Mouse (Mus musculus): ENCODE results near the gene Med13l. TPM values are rescaled to one million over a fixed set of nuclear protein-coding genes. Genes with fewer than 3 reads are reported as not detected.

Med13l gene
- total RNA-seq, 4 experiments from 2014 or later, result 24.6 to 32.4 (median 26.1) TPM

DNA sequence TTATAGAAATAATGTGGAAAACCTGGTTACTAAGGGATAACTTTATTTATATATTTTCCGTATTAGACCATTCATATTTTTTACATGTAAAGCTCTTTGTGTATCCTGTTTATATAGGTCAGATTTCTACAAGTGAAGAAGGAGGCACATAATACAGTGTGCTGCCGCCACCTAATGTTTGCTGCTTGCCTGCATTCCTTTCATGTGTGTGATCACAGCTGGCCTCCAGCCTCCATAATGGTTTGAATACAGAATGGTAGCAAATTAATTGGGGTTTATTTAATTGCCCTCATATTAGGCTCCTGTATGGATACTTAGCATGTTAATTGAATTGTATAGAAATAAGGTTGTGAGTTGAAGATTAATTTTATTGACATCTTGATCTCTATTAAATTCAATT lies 94.5 kb downstream of the Med13l start:
- DNase-seq (ENCODE audit: low spot score in 2 of 2), result no peak

DNA sequence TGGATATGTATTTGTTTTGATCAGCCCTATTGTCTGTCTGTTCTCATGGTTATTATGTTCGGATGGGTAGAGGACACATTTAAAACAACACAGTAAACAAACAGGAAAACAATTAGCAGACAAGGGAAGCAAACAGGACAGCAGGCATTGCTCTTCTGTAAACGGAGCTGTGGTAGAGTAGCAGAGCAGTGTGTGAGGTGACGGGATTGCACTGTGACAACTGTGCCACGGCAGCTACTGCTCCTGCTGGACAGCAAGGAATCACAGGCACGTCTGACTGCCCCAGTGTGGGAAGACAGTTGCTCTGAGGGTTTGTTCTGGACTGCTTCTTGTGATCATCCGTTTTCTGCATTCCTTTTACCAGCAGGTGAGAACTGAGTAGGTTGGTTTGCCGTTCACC lies 94.9 kb downstream of the Med13l start:
- no peak for DNase-seq (ENCODE audit: low spot score in 2 of 2)

DNA sequence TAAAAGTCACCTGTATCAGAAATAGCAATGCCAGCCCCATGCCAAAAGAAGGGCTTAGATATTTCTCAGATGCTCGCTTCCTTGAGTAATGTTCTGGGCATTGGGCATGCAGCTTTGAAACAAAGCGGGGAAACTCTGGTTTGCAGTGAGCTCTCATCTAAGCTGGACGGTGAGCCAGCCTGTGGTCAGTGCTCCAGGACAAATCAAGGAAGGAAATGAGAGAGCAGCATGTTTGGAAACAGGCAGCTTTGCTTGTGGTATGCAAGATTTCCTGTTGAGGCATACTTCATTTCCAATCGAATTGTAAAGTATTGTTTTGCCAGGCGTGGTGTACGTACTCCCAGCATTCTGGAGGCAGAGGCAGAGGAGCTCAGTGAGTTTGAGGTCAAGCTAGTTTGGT lies 95.5 kb downstream of the Med13l start:
- no peak for DNase-seq (ENCODE audit: low spot score in 2 of 2)

DNA sequence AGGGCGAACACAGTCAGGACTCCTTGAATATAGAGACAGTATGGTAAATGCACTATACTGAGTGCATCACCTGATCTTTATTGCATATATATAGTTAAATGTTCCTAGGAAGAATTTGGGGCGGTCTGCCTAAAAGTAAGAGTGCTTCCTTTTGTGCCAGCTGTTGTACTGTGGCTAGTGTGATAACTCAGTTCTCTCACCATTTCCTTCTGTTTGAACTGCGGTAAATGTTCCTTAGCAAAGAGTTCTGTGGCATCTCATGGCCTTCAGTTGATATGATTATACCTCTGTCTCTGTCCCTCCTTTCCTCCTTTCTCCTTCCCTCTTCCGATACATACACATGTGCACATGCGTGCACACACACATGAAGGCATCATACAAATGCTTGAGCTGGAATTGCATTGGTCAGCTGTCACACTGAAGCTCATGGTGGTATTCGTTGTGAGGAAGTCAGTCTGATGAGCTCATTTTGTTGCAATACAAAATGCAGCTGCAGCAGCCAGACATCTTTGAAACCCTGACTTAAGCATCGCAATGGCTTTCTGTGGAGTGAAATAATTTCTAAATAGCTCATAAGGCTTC lies 97.9 kb downstream of the Med13l start:
- DNase-seq (ENCODE audit: low spot score in 2 of 2), result no peak

DNA sequence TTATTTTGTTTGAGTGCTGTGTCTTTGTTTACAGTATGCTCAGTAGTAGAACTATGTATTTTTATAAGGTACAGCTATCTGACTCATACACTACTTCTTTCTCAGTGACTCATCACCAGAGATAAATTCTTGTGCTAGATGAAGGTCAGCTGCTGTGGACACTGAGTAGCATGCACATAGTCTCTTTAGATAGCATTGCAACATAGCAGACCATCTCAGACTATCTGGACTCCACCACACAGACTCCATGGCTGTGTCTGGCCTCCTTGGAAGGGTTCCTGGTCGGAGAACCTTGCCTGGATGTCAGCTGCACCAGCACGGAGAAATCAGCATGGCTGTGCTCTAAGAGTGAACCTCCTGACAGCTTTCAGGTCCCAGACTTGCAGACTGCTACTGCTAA lies 99.2 kb downstream of the Med13l start:
- peak in 1 of 2 experiments; percentile 22 for DNase-seq (ENCODE audit: low spot score in 2 of 2)

DNA sequence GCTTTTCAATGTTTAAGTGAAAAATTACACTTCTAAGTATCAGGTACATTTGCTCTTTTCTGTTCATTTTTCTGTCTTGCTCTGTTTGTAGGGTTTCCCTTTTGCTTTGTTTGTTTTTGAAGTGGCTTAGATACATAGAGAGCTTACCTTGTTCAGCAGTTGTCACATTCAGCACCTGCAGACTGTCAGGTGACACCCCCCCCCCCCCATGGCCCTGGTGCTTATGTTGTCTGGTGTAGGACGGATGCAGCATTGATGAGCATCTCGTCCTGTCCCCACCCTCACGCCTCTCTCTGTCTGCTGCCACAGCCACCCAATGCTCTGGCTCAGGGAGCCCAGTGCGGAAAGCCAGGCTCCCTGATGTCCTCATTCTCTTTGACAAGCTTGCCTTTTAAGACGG lies 101.3 kb downstream of the Med13l start:
- no peak for DNase-seq (ENCODE audit: low spot score in 2 of 2)

DNA sequence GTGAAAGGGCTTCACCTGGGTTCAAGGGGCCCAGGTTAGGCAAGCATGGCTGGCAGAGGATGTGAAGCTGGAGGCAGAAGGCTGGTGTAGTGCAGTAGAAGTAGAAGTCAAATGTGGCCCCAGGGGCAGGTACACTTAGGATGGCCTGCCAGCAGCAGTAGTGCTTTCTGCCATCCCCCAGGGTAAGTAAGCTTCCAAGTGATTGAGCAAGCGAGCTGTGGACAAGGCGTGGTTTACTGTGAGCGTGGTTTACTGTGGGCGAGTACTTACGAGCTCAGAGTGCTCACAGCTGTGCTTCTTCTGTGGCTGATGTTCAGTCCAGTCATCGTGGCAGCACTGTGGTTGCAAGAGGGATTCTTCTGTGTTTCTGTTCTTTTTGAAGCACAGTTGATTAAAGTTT lies 103.5 kb downstream of the Med13l start:
- peak; percentile 38 to 48 for DNase-seq (ENCODE audit: low spot score in 2 of 2)

DNA sequence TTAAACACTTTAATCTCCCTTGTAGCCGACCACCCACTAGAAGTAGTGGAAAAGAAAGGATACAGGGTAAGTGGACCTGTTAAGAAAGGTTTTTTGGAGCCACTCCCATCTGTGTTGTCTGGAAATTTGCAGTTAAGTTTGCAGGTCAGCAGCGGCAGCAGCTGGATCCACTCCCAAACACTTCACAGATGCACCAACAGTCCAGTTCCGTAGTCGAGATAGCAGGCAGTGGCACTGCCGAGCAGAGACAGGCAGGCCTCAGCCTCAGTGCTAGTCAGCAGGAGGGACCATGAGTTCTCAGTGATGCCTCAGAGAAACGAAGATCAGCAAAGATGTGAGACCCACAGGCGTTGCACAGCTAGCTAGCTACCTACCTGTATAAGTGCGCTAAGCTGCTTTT lies 104.5 kb downstream of the Med13l start:
- no peak for DNase-seq (ENCODE audit: low spot score in 2 of 2)

DNA sequence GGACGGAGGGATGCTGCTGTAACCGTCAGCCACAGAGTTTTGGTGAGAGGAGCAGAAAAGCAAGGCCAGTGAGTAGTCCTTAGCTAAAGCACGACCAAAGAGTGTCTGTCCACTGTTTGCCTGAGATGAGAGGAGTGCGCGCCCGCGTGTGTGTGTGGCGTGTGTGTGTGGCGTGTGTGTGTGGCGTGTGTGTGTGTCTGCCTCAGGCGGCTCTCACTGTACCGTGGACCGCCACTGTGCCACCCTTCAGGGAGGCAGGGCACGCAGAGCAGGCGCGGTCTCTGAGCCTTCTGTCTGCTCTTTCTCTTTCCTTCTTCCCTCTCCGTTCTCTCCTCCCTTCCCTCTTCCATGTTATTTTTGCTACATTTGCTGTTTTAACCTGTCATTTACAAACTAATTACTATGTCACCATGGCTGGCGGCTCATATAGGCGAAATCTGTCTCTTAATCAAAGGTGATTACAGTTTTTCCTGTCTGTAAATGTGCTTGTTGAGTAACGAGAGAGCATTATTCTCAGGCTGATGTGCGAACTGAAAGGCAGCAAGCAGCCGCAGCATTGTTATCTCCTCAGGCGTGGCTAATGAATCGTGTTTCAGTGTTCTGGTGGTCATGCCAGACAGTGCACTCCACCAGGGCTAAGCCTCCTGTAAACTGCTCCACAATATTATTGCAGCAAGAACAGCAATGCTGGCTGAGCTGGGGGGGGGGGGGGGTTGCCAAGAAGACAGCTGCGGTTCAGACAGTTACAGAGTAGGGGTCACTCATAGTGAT lies 106.1 kb downstream of the Med13l start:
- no peak for DNase-seq (ENCODE audit: low spot score in 2 of 2)

DNA sequence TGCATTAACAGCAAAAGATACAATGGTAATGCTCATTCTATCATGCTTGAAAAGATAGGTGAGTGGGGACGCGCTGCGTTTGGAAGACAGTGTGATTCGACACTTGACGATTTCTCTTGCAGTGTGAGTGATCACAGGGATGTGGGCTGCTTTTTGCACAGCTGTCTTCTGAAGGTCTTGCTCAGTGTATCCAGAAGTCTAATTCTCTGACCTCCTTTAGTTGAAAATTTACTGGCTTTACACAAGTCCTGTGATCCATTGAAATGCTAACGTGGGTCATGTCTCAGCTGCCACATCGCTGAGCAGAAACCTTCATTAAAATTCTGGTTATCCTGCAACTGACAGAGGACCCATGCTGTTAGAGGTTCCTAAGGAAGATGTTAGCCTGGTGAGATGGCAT lies 107.4 kb downstream of the Med13l start:
- no peak for DNase-seq (ENCODE audit: low spot score in 2 of 2)

DNA sequence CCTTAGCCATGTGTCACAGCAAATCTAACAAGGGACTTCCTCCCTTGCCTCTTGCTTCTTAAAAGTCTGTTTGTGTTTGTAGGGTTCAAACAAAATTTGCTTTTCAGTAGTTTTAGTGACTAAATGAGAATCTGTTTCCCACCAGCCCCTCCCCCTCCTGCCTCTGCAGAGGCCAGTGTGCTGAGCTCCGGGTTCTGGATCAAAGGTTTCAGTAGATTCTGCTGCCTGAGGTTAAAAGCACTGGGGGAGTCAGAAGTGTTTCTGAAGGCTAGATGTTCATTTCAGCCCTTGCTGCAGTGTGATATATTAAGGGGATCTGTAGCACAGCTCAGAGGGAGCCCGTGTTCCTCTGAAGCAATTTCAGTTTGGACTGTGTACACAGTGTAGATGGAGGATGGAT lies 108.5 kb downstream of the Med13l start:
- no peak for DNase-seq (ENCODE audit: low spot score in 2 of 2)

DNA sequence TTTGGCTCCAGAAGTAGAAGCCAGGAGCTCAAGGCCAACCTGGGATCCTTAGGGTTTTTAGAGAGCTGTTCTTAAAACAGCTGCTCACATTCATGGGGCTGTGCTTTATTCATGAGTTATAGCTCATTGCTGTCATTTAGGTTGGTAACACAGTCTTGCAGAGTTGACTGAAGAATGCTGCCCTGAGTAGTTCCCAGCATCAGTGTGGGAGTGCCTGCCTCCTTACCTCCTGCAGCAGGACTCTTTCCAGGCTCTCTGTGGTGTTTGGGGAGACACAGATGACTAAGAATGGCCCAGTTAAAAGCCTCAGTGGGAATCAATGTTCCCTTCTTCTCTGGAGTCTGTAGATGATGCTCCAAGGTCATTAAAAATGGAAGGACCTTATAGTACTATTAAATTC lies 111.6 kb downstream of the Med13l start:
- DNase-seq (ENCODE audit: low spot score in 2 of 2), result no peak

DNA sequence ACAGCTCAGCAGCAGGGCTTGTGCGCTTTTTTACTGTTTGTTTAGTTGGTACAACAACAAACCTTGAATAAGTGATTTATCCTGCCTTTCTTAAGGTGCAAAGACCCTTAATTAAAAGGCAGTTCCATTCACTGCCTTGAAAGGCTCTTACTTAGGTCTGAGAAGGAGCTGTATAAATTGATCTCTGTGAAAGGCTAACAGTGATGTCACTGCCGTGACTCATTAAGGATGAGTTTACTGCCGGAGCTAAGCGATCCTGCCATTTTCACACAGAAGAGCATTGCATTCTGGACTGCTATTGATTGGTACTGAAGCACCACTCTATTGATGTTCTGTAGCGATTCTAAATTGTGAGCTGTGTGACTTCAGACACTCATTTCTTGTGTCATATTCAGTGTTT lies 113.4 kb downstream of the Med13l start:
- DNase-seq (ENCODE audit: low spot score in 2 of 2), result no peak

DNA sequence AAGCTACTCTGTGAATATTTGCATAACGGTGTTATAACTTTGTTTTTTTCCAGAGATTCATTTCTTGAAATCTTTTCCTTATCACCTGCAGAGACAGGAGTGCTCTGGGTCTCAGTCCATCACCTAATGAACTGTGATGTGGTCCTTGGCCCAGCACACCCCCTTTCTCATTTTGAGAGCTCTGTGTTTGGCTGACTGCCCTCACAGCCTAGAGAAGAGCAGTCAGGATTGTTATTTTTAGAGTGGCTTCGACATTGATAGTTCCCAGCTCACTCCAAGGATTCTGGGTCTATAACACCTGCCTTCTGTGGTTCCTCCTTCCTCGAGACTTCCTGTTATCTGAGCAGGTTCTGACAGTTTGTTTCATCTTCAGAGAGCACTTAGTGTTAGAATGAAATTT lies 113.8 kb downstream of the Med13l start:
- DNase-seq (ENCODE audit: low spot score in 2 of 2), result no peak

DNA sequence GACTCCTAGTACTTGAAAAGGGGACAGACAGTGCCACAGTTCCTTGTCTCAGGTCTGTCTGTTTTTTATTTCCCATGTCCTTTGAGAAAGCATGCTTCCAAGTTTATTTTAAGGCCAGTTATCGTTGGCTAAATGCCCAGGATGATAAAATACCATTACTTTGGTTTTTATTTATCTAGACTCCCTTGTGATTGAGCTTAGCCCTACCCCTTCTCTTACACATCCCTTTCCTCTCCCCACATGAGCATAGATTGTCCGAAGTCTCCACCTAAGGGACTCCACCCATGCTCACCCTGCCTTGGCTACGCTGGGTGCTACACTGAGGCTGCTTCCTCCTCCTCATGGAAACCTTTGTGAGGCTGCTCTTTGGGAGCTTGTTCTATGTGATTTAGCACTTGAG lies 115.2 kb downstream of the Med13l start:
- DNase-seq (ENCODE audit: low spot score in 2 of 2), result no peak

DNA sequence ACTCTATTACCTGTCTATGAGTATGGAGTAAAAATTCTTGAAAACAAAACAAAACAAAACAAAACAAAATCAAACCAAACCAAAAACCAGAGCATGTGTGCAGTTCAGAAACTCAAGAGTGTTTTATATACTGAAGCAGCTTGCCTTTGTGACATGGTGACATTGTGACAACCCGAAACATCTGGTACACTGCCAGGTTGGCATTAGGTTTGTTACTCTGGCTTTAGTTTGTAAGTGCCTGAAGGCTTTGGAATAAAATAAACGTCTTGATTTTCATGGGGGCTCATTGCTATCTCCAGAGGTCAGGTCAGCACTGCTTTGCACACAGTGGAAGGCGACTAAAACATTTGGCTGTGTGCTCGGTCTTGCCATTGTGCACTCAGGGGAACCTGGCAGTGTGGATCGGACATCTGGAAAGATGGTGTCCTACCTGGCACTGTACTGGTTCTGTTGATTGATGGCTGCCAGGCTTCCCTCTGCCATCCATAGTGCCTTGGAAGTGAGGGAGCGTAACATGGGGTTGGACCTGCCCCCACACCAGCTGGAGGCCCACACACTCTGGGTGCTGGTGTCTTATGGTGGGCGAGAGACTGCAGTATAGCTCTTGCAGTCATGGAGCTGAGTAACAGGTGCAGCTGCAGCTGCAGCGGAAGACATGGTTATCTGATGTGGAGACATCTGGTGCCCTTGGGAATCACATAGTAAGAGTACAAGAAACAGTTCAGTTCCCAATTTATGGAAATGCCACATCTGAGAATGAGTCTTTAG lies 115.9 kb downstream of the Med13l start:
- DNase-seq (ENCODE audit: low spot score in 2 of 2), result no peak

DNA sequence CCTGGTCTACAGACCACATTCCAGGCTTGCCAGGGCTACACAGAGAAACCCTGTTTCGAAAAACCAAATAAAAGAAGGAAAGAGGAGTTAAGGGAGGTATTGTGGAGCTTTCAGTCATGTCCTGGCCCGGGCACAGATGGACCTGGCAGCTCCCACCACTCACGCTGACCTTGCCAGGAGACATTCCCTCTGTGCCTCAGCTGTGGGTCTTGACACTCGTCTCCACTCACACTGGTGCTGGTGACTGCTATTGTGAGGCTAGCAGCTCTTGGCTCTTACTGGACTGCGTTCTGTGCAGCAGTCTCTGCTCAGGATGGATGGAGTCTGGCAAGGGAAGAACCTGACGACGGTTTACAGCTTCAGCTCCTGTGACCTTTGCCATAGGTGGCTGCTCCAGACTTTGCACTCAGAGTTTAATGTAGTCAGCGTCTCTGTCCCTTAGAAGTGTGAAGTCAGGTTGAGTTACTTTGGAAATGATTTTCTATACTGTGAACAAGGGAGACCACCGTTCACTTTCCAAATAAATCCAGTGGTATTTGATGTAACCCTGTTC lies 118.9 kb downstream of the Med13l start:
- no peak for DNase-seq (ENCODE audit: low spot score in 2 of 2)

DNA sequence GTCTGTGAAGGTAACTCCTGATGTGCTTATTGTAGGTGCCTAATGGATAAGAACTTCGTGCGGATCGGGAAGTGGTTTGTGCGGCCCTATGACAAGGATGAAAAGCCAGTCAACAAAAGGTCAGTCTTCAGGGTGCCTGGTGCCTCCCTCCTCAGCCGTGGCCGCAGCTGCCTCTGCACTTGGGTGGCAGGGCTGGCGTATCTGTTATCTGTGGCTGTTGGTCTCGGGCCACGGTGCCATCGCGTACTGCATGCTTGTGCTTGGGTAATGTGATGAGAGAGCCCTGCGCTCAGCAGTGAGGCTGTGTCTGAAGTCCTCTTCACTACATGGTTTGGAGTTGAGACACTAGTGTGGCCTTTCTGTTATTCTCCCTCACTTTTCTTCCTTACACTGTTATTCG lies 120.4 kb downstream of the Med13l start:
- peak; percentile 20 to 58 for DNase-seq (ENCODE audit: low spot score in 2 of 2)

DNA sequence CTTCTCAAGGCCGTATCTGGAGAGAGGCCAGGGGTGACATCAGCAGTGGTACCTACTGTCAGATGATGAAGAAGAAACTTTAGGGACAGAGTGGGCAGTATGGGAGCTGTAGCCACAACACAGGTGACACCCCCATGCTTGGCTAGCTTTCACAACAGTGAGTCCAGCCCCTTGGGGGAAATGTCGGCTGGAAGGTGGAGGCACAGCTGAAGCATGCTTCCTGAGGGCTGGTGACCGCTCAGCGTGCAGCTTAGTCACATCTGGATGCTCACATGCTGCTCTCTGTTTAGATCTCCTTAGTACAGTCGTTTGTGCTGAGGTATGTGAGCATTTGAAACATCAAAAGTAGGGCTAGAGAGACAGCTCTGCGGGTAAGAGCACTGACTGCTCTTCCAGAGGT lies 121.5 kb downstream of the Med13l start:
- no peak for DNase-seq (ENCODE audit: low spot score in 2 of 2)

DNA sequence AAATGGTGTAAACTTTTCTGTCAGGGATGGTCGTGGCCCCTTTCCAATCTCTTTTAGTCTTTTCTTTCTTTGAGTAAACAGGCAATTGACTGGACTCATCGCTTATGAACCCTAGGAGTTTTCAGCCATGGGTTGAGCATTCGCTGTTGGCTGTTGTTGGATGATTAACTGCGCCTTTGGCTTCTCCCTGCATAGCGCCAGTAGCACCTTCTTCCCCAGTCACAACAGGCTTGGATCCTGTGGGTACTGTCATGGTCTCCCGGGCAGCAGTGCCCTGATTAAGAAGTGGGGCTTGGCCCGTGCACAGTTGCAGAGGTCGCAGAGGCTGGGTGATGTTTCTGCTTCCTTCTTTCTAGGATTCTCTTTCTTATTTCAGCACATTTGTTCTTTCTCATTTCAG lies 124.7 kb downstream of the Med13l start:
- no peak for DNase-seq (ENCODE audit: low spot score in 2 of 2)

DNA sequence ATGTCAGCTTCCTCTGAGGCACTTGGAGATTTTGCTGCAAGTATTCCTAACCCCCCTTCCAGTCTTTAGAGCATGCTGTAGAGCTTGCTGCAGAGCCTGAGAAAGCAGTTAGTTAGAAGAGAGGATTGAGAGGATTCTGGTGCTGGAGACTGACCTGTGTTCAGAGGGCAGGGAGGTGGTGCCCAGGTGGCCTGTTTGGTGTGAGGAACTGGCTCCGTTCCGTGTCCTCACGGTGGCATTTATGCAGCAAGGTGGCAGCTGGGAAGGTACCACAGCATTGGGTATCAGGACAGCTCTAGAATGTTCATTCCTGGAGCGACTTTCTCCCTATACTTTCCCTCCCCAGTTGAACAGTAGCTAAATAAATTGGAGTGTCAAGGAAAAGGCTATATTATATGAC lies 125.5 kb downstream of the Med13l start:
- DNase-seq (ENCODE audit: low spot score in 2 of 2), result no peak
